Mouse (Mus musculus) neural tube, embryonic 15.5 days (tissue): ENCODE measurements around the gene 1600014C10Rik. TPM values are rescaled to one million over a fixed set of nuclear protein-coding genes. Genes with fewer than 3 reads are reported as not detected.

Experiments used
- ATAC-seq: fragments of 200-750 bp; cut with Nextera tagmentation; 2 replicates; pipeline ENCODE4 v1.8.0; 2017; ENCODE audit warnings: mild to moderate bottlenecking, moderate TSS enrichment, moderate library complexity; ENCODE audit not compliant: low FRiP score
- H3K27ac ChIP-seq: fragments of 300-500 bp; sonication (generic); replicated peaks from 2 replicates; pipeline ENCODE4 v1.5.1; 2015; ENCODE audit warnings: mild to moderate bottlenecking, inconsistent platforms
- H3K27me3 ChIP-seq: fragments of 300-500 bp; sonication (generic); replicated peaks from 2 replicates; pipeline ENCODE4 v1.6.1; 2015; ENCODE audit warnings: inconsistent platforms
- H3K36me3 ChIP-seq: fragments of 300-500 bp; sonication (generic); 2 replicates; pipeline ENCODE4 v1.6.1; 2015; ENCODE audit warnings: inconsistent platforms
- H3K4me1 ChIP-seq: fragments of 300-500 bp; sonication (generic); 2 replicates; pipeline ENCODE4 v1.6.1; 2015; ENCODE audit warnings: inconsistent platforms
- H3K4me2 ChIP-seq: fragments of 300-500 bp; sonication (generic); 2 replicates; pipeline ENCODE4 v1.6.1; 2015; ENCODE audit warnings: inconsistent platforms, mild to moderate bottlenecking, moderate library complexity
- H3K4me3 ChIP-seq: fragments of 300-500 bp; sonication (generic); replicated peaks from 2 replicates; pipeline ENCODE4 v1.5.1; 2015; ENCODE audit warnings: mild to moderate bottlenecking, inconsistent platforms
- H3K9ac ChIP-seq: fragments of 300-500 bp; sonication (generic); replicated peaks from 2 replicates; pipeline ENCODE4 v1.6.1; 2015; ENCODE audit warnings: mild to moderate bottlenecking, inconsistent platforms
- H3K9me3 ChIP-seq: fragments of 300-500 bp; sonication (generic); replicated peaks from 2 replicates; pipeline ENCODE4 v1.6.1; 2016; ENCODE audit warnings: inconsistent platforms
- WGBS: fragments of 180-500 bp; shearing (Covaris S2); methylation state at CpG from one replicate; pipeline ENCODE4 v1.1.7; 2015; ENCODE audit warnings: mixed read lengths; 5-methylcytosine and 5-hydroxymethylcytosine counted together
- polyA plus RNA-seq: library from polyadenylated mRNA; unstranded; fragments of >200 nt; fragmentation: Nextera tagmentation; extraction: Ambion mirVana; gene quantifications from 2 replicates; pipeline ENCODE4 v1.2.1, GENCODE M21; 2015

The 1600014C10Rik gene
- polyA plus RNA-seq, 1 experiment from 2014 or later: 32.0 TPM

GRCm38 (mm10) chr7:38204314-38204713 is 21.3 kb downstream of the 1600014C10Rik start:
- no peak overlapping the region for H3K9ac ChIP-seq
- no peak overlapping the region for H3K4me3 ChIP-seq
- WGBS: 90% methylated on average over 6 of the region's 6 CpGs
- H3K4me2 ChIP-seq: no peak overlapping the region
- peaks cover 10% of the 10 kb centered on the region for H3K4me1 ChIP-seq
- ATAC-seq: no peak
- H3K9me3 ChIP-seq: no peaks in the 10 kb centered on the region
- H3K27ac ChIP-seq: no peak overlapping the region
- H3K27me3 ChIP-seq: no peaks in the 10 kb centered on the region
- no peaks in the 10 kb centered on the region for H3K36me3 ChIP-seq

GRCm38 (mm10) chr7:38205801-38206200 is 22.8 kb downstream of the 1600014C10Rik start:
- peaks cover 5% of the 10 kb centered on the region; the same call in 1 of the 2 replicates for H3K4me1 ChIP-seq
- no peaks in the 10 kb centered on the region for H3K36me3 ChIP-seq
- no peak for ATAC-seq
- no peaks in the 10 kb centered on the region for H3K9me3 ChIP-seq
- H3K9ac ChIP-seq: no peak overlapping the region
- H3K27me3 ChIP-seq: no peaks in the 10 kb centered on the region
- H3K27ac ChIP-seq: no peak overlapping the region
- 56% methylated on average over 2 of the region's 2 CpGs for WGBS
- H3K4me3 ChIP-seq: no peak overlapping the region
- H3K4me2 ChIP-seq: no peak overlapping the region

- Histone ChIP-seq H3K27ac (no peak overlapping the region), H3K4me2 (no peak overlapping the region), H3K9ac (no peak overlapping the region), H3K27me3 (no peaks in the 10 kb centered on the region), H3K4me3 (no peak overlapping the region), H3K4me1 (no peaks in the 10 kb centered on the region), H3K9me3 (no peaks in the 10 kb centered on the region), H3K36me3 (no peaks in the 10 kb centered on the region)
- no peak for ATAC-seq
- WGBS: 76% methylated on average over 3 of the region's 3 CpGs
Measured at GRCm38 (mm10) chr7:38206564-38206963, 23.5 kb downstream of the 1600014C10Rik start.

- Histone ChIP-seq H3K27me3 (no peaks in the 10 kb centered on the region), H3K9me3 (no peaks in the 10 kb centered on the region), H3K4me2 (no peak overlapping the region), H3K4me1 (no peaks in the 10 kb centered on the region), H3K36me3 (no peaks in the 10 kb centered on the region), H3K27ac (no peak overlapping the region), H3K4me3 (no peak overlapping the region), H3K9ac (no peak overlapping the region)
- WGBS: 71% methylated on average over 3 of the region's 3 CpGs
- ATAC-seq: no peak
Measured at GRCm38 (mm10) chr7:38208969-38209368, 26.0 kb downstream of the 1600014C10Rik start.

- Histone ChIP-seq H3K4me2 (no peak overlapping the region), H3K4me3 (no peak overlapping the region), H3K9ac (no peak overlapping the region), H3K9me3 (no peaks in the 10 kb centered on the region), H3K4me1 (no peaks in the 10 kb centered on the region), H3K27ac (no peak overlapping the region), H3K27me3 (no peaks in the 10 kb centered on the region), H3K36me3 (no peaks in the 10 kb centered on the region)
- WGBS: 84% methylated on average over 11 of the region's 11 CpGs
- ATAC-seq: no peak
Measured at GRCm38 (mm10) chr7:38209478-38210152, 26.6 kb downstream of the 1600014C10Rik start.

- no peak overlapping the region for H3K4me2 ChIP-seq
- no peak overlapping the region for H3K4me3 ChIP-seq
- no peaks in the 10 kb centered on the region for H3K9me3 ChIP-seq
- no peak for ATAC-seq
- WGBS: 58% methylated on average over 3 of the region's 3 CpGs
- H3K27me3 ChIP-seq: no peaks in the 10 kb centered on the region
- no peak overlapping the region for H3K27ac ChIP-seq
- no peaks in the 10 kb centered on the region for H3K36me3 ChIP-seq
- no peaks in the 10 kb centered on the region for H3K4me1 ChIP-seq
- H3K9ac ChIP-seq: no peak overlapping the region
Measured at GRCm38 (mm10) chr7:38212651-38213062, 29.6 kb downstream of the 1600014C10Rik start.

- H3K27me3 ChIP-seq: no peaks in the 10 kb centered on the region
- H3K36me3 ChIP-seq: no peaks in the 10 kb centered on the region
- H3K27ac ChIP-seq: no peak overlapping the region
- no peak overlapping the region for H3K9ac ChIP-seq
- H3K4me1 ChIP-seq: no peaks in the 10 kb centered on the region
- ATAC-seq: no peak
- no peaks in the 10 kb centered on the region for H3K9me3 ChIP-seq
- WGBS: 86% methylated on average over 5 of the region's 5 CpGs
- no peak overlapping the region for H3K4me2 ChIP-seq
- H3K4me3 ChIP-seq: no peak overlapping the region
Measured at GRCm38 (mm10) chr7:38214473-38215214, 31.6 kb downstream of the 1600014C10Rik start.

GRCm38 (mm10) chr7:38215281-38215680 is 32.3 kb downstream of the 1600014C10Rik start:
- Histone ChIP-seq H3K9me3 (no peaks in the 10 kb centered on the region), H3K4me3 (no peak overlapping the region), H3K27me3 (no peaks in the 10 kb centered on the region), H3K4me1 (no peaks in the 10 kb centered on the region), H3K9ac (no peak overlapping the region), H3K4me2 (no peak overlapping the region), H3K36me3 (no peaks in the 10 kb centered on the region), H3K27ac (no peak overlapping the region)
- no peak for ATAC-seq
- WGBS: 74% methylated on average over 7 of the region's 7 CpGs

- Histone ChIP-seq H3K4me3 (no peak overlapping the region), H3K4me2 (no peak overlapping the region), H3K27me3 (no peaks in the 10 kb centered on the region), H3K4me1 (no peaks in the 10 kb centered on the region), H3K36me3 (no peaks in the 10 kb centered on the region), H3K9me3 (no peaks in the 10 kb centered on the region), H3K9ac (no peak overlapping the region), H3K27ac (no peak overlapping the region)
- whole genome bisulfite sequencing: 92% methylated on average over 6 of the region's 6 CpGs
- ATAC-seq: no peak
Measured at GRCm38 (mm10) chr7:38215697-38216096, 32.7 kb downstream of the 1600014C10Rik start.

GRCm38 (mm10) chr7:38217417-38218171 is 34.6 kb downstream of the 1600014C10Rik start:
- ATAC-seq: no peak
- no peaks in the 10 kb centered on the region for H3K27me3 ChIP-seq
- no peak overlapping the region for H3K27ac ChIP-seq

GRCm38 (mm10) chr7:38218631-38219367 is 35.8 kb downstream of the 1600014C10Rik start:
- no peaks in the 10 kb centered on the region for H3K27me3 ChIP-seq
- ATAC-seq: no peak
- no peaks in the 10 kb centered on the region for H3K4me1 ChIP-seq
- no peaks in the 10 kb centered on the region for H3K36me3 ChIP-seq
- H3K4me2 ChIP-seq: no peak overlapping the region
- H3K27ac ChIP-seq: no peak overlapping the region
- H3K9me3 ChIP-seq: no peaks in the 10 kb centered on the region
- no peak overlapping the region for H3K9ac ChIP-seq
- 72% methylated on average over 8 of the region's 8 CpGs for WGBS
- H3K4me3 ChIP-seq: no peak overlapping the region

More at GRCm38 (mm10) chr7:38217417-38218171, 34.6 kb downstream of the 1600014C10Rik start:
- Histone ChIP-seq H3K4me3 (no peak overlapping the region), H3K9me3 (no peaks in the 10 kb centered on the region), H3K4me1 (no peaks in the 10 kb centered on the region), H3K9ac (no peak overlapping the region), H3K36me3 (no peaks in the 10 kb centered on the region), H3K4me2 (no peak overlapping the region)
- WGBS: 68% methylated on average over 5 of the region's 5 CpGs
